Mouse (Mus musculus) embryonic fibroblast, embryonic 13.5 days (primary cell): ENCODE results near the gene Gnb3.

Experiments used
- CTCF ChIP-seq: IDR thresholded peaks from 2 replicates; pipeline ENCODE4 v1.5.1; 2011; ENCODE audit warnings: mild to moderate bottlenecking, control low read depth, low read length, moderate library complexity, borderline replicate concordance; ENCODE audit not compliant: insufficient read depth
- POLR2A ChIP-seq: IDR thresholded peaks from 2 replicates; pipeline ENCODE4 v1.6.1; 2011; ENCODE audit warnings: low read depth, mild to moderate bottlenecking, control low read depth, low read length, moderate library complexity

DNA sequence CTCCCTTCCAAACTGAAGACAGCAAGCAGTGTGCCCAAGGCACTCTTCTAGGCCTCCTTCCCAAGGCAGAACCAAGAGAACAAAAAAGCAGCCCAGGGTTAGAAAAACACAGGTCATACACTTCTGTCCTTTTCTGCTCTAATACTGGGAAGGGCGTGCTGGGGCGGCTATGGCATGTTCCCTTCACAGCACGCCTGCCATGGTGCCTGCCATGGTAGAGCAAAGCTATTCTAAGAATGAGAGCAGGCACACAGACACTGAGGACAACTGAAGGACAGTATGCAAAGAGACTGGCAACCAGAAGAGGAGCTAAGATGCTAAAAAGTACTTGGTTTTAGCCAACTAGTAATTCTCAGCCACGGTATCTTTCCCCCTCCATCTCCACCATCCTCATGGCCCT, 18.0 kb downstream of the Gnb3 start:
- no peak for TF ChIP-seq CTCF
- TF ChIP-seq POLR2A: no peak
